Mouse (Mus musculus): ENCODE results near the gene Tfap2c. TPM values are rescaled to one million over a fixed set of nuclear protein-coding genes. Genes with fewer than 3 reads are reported as not detected.

The Tfap2c gene
- total RNA-seq, 1 experiment, result 19.7 TPM

DNA sequence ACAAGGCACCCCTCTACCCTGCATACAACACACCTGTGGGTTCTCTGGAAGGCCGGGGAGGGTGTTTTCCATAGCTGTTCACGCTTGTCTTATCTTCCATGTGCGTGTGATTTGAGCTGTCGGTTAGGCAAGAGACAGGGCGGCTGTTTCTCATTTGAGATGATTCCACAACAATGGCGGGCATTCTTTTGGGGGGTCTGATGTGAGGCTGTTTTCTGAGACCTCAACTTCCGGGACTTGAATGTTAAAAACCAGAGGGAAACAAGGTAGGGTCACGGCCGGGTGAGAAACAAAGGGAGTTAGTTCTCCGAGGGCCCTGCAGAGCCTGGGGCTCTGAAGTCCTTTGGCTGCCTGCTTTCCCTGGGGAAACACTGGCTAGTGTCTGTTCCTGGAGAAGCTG is 11.6 kb downstream of the Tfap2c start:
- in situ Hi-C loops (cut with MboI; ENCODE audit: low sequenced_read_pairs in 2 of 2, unreplicated experiment in 2 of 2), result no loop called here
- no peaks in the 10 kb centered on the region for H3K9me3 ChIP-seq (ENCODE audit: control insufficient read depth, insufficient read depth, low read depth, low read length)
- no peak overlapping the region for H3K4me3 ChIP-seq (ENCODE audit: insufficient read depth in 1 of 2, low read depth in 1 of 2, low read length in 2 of 2, poor library complexity in 1 of 2, severe bottlenecking in 1 of 2)
- TF ChIP-seq CHD2 (IDR thresholded peaks at IDR 0.05; ENCODE audit: low read depth, low read length), result no peak
- no peak for TF ChIP-seq MAFK (IDR thresholded peaks at IDR 0.05; ENCODE audit: insufficient read depth, low read depth, low read length)
- TF ChIP-seq ZNF384 (IDR thresholded peaks at IDR 0.05; ENCODE audit: low read depth, low read length), result no peak
- no peak for TF ChIP-seq ZC3H11A (IDR thresholded peaks at IDR 0.05; ENCODE audit: borderline replicate concordance, low read depth, low read length)
- no peak for TF ChIP-seq HCFC1 (IDR thresholded peaks at IDR 0.05; ENCODE audit: borderline replicate concordance, insufficient read depth, low read length)
- DNase-seq (ENCODE audit: low read depth, low spot score), result no peak
- H3K27ac ChIP-seq (ENCODE audit: insufficient read depth, low read depth, low read length, poor library complexity, severe bottlenecking), result no peak overlapping the region
- H3K4me1 ChIP-seq (ENCODE audit: control insufficient read depth in 2 of 2, insufficient read depth in 2 of 2, low read length in 2 of 2, poor library complexity in 1 of 2), result peaks cover 0 to 11% of the 10 kb centered on the region in 2 experiments; a peak in 2 of 4 replicates
- H3K36me3 ChIP-seq (ENCODE audit: control insufficient read depth, insufficient read depth, low read length, poor library complexity, severe bottlenecking), result peaks cover 10% of the 10 kb centered on the region
- no peak overlapping the region for H3K9ac ChIP-seq (ENCODE audit: insufficient read depth, low read depth, low read length, poor library complexity, severe bottlenecking)

GRCm38 (mm10) chr2:172567835-172568234 is 18.4 kb downstream of the Tfap2c start:
- in situ Hi-C loops (cut with MboI; ENCODE audit: low sequenced_read_pairs in 2 of 2, unreplicated experiment in 2 of 2), result no loop called here
- Histone ChIP-seq H3K4me3 (ENCODE audit: insufficient read depth in 1 of 2, low read depth in 1 of 2, low read length in 2 of 2, poor library complexity in 1 of 2, severe bottlenecking in 1 of 2) (no peak overlapping the region; a peak in 1 of 4 replicates), H3K9ac (ENCODE audit: insufficient read depth, low read depth, low read length, poor library complexity, severe bottlenecking) (peak overlapping the region; percentile 13; the same call in 1 of the 2 replicates), H3K9me3 (ENCODE audit: control insufficient read depth, insufficient read depth, low read depth, low read length) (no peaks in the 10 kb centered on the region), H3K4me1 (ENCODE audit: control insufficient read depth in 2 of 2, insufficient read depth in 2 of 2, low read length in 2 of 2, poor library complexity in 1 of 2) (peaks cover 8 to 20% of the 10 kb centered on the region in 2 experiments), H3K36me3 (ENCODE audit: control insufficient read depth, insufficient read depth, low read length, poor library complexity, severe bottlenecking) (no peaks in the 10 kb centered on the region), H3K27ac (ENCODE audit: insufficient read depth, low read depth, low read length, poor library complexity, severe bottlenecking) (peak overlapping the region; percentile 16; the same call in 1 of the 2 replicates)
- DNase-seq (ENCODE audit: low read depth, low spot score), result no peak
- TF ChIP-seq ZC3H11A (IDR thresholded peaks at IDR 0.05; ENCODE audit: borderline replicate concordance, low read depth, low read length), result no peak
- TF ChIP-seq HCFC1 (IDR thresholded peaks at IDR 0.05; ENCODE audit: borderline replicate concordance, insufficient read depth, low read length), result no peak
- TF ChIP-seq CHD2 (IDR thresholded peaks at IDR 0.05; ENCODE audit: low read depth, low read length), result no peak
- TF ChIP-seq ZNF384 (IDR thresholded peaks at IDR 0.05; ENCODE audit: low read depth, low read length), result no peak

GRCm38 (mm10) chr2:172568466-172568865 is 19.1 kb downstream of the Tfap2c start:
- DNase-seq (ENCODE audit: low read depth, low spot score), result no peak
- Histone ChIP-seq H3K27ac (ENCODE audit: insufficient read depth, low read depth, low read length, poor library complexity, severe bottlenecking) (peak overlapping the region; percentile 16; the same call in 1 of the 2 replicates), H3K9ac (ENCODE audit: insufficient read depth, low read depth, low read length, poor library complexity, severe bottlenecking) (no peak overlapping the region), H3K4me1 (ENCODE audit: control insufficient read depth in 2 of 2, insufficient read depth in 2 of 2, low read length in 2 of 2, poor library complexity in 1 of 2) (peaks cover 8 to 20% of the 10 kb centered on the region in 2 experiments), H3K36me3 (ENCODE audit: control insufficient read depth, insufficient read depth, low read length, poor library complexity, severe bottlenecking) (no peaks in the 10 kb centered on the region), H3K4me3 (ENCODE audit: insufficient read depth in 1 of 2, low read depth in 1 of 2, low read length in 2 of 2, poor library complexity in 1 of 2, severe bottlenecking in 1 of 2) (no peak overlapping the region; a peak in 1 of 4 replicates), H3K9me3 (ENCODE audit: control insufficient read depth, insufficient read depth, low read depth, low read length) (no peaks in the 10 kb centered on the region)
- TF ChIP-seq ZNF384 (IDR thresholded peaks at IDR 0.05; ENCODE audit: low read depth, low read length), result peak; percentile 85
- no peak for TF ChIP-seq ZC3H11A (IDR thresholded peaks at IDR 0.05; ENCODE audit: borderline replicate concordance, low read depth, low read length)
- TF ChIP-seq CHD2 (IDR thresholded peaks at IDR 0.05; ENCODE audit: low read depth, low read length), result no peak
- TF ChIP-seq HCFC1 (IDR thresholded peaks at IDR 0.05; ENCODE audit: borderline replicate concordance, insufficient read depth, low read length), result no peak
- no peak for TF ChIP-seq MAFK (IDR thresholded peaks at IDR 0.05; ENCODE audit: insufficient read depth, low read depth, low read length)
- in situ Hi-C loops (cut with MboI; ENCODE audit: low sequenced_read_pairs in 2 of 2, unreplicated experiment in 2 of 2), result no loop called here

- DNase-seq (ENCODE audit: low read depth, low spot score), result peak; percentile 91
- no peak for TF ChIP-seq HCFC1 (IDR thresholded peaks at IDR 0.05; ENCODE audit: borderline replicate concordance, insufficient read depth, low read length)
- peak; percentile 73; the same call in 1 of the 2 replicates for TF ChIP-seq CHD2 (IDR thresholded peaks at IDR 0.05; ENCODE audit: low read depth, low read length)
- in situ Hi-C loops (cut with MboI; ENCODE audit: low sequenced_read_pairs in 2 of 2, unreplicated experiment in 2 of 2), result no loop called here
- Histone ChIP-seq H3K9me3 (ENCODE audit: control insufficient read depth, insufficient read depth, low read depth, low read length) (no peaks in the 10 kb centered on the region), H3K4me1 (ENCODE audit: control insufficient read depth in 2 of 2, insufficient read depth in 2 of 2, low read length in 2 of 2, poor library complexity in 1 of 2) (peaks cover 8 to 26% of the 10 kb centered on the region in 2 experiments), H3K27ac (ENCODE audit: insufficient read depth, low read depth, low read length, poor library complexity, severe bottlenecking) (peak overlapping the region; percentile 94), H3K4me3 (ENCODE audit: insufficient read depth in 1 of 2, low read depth in 1 of 2, low read length in 2 of 2, poor library complexity in 1 of 2, severe bottlenecking in 1 of 2) (peak overlapping the region; percentile 22 to 23; a peak in 2 of 4 replicates), H3K36me3 (ENCODE audit: control insufficient read depth, insufficient read depth, low read length, poor library complexity, severe bottlenecking) (no peaks in the 10 kb centered on the region), H3K9ac (ENCODE audit: insufficient read depth, low read depth, low read length, poor library complexity, severe bottlenecking) (no peak overlapping the region)
These were observed 27.9 kb downstream of the Tfap2c start for GRCm38 (mm10) chr2:172577196-172577766.
